Mouse (Mus musculus): ENCODE results near the gene Vmn1r6. TPM values are rescaled to one million over a fixed set of nuclear protein-coding genes. Genes with fewer than 3 reads are reported as not detected.

Vmn1r6 gene
- polyA plus RNA-seq (2021; fragmentation: Nextera tagmentation), result not detected in 2 replicates
- long read RNA-seq, experiment 1, result 0 reads
- long read RNA-seq, experiment 2, result 0 reads

GRCm38 (mm10) chr6:56996943-56997342 lies at the start of gene Vmn1r6:
TSS of gene Vmn1r6 (plus strand) at chr6:56997243.

DNA sequence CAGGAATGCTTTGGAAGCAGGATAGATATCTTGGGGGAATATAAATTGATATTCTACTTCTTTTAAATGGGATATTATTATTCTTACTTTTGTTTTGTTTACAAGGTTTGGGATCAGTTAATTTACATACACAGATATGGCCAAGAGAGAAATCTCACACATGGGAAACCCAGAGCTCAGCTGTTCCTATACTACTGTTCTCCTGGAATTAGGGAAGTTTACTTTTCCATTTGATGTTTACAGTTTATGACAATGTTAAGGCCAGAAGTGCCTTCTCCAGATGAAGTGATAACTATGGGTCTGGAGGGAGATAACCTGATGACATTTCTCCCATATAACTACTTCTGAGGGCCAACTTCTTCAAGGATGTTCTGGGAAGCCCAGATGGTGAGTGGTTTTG lies 27.1 kb upstream of the Vmn1r6 start, which contains the start of gene Vmn1r5:
Gene Vmn1r5, plus strand, starts transcription at position 301 of the 400 bp plus-strand sequence.

GRCm38 (mm10) chr6:57025224-57025623 lies 28.2 kb downstream of the Vmn1r6 start, which contains the start of gene Vmn1r7:
TSS of gene Vmn1r7 (minus strand) at chr6:57025324.

GRCm38 (mm10) chr6:57031984-57032383 lies 34.9 kb downstream of the Vmn1r6 start, which contains the start of gene Vmn1r8:
TSS of gene Vmn1r8 (plus strand) at chr6:57032284.

Other genes starting within 250 kb of the Vmn1r6 start
- 25.4 and 28.5 TPM in 2 replicates for gene Kbtbd2, start 199.4 kb upstream of the Vmn1r6 start, polyA plus RNA-seq (2021; fragmentation: Nextera tagmentation)
- gene Fkbp9, start 165.2 kb upstream of the Vmn1r6 start, polyA plus RNA-seq (2021; fragmentation: Nextera tagmentation), result 21.4 and 27.4 TPM in 2 replicates
- 116 and 128 TPM in 2 replicates for gene Nt5c3, start 73.3 kb upstream of the Vmn1r6 start, polyA plus RNA-seq (2021; fragmentation: Nextera tagmentation)
- gene Vmn1r4, start 73.2 kb upstream of the Vmn1r6 start, polyA plus RNA-seq (2021; fragmentation: Nextera tagmentation), result 0.09 and 0.29 TPM in 2 replicates
- gene Vmn1r5, start 27.0 kb upstream of the Vmn1r6 start, polyA plus RNA-seq (2021; fragmentation: Nextera tagmentation), result not detected in 2 replicates
- gene Vmn1r7, start 28.1 kb downstream of the Vmn1r6 start, polyA plus RNA-seq (2021; fragmentation: Nextera tagmentation), result not detected in 2 replicates
- not detected in 2 replicates for gene Vmn1r8, start 35.0 kb downstream of the Vmn1r6 start, polyA plus RNA-seq (2021; fragmentation: Nextera tagmentation)
- not detected in 2 replicates for gene Vmn1r9, start 69.5 kb downstream of the Vmn1r6 start, polyA plus RNA-seq (2021; fragmentation: Nextera tagmentation)
- gene Vmn1r10, start 112.2 kb downstream of the Vmn1r6 start, polyA plus RNA-seq (2021; fragmentation: Nextera tagmentation), result not detected in 2 replicates
- gene Vmn1r11, start 136.2 kb downstream of the Vmn1r6 start, polyA plus RNA-seq (2021; fragmentation: Nextera tagmentation), result not detected in 2 replicates
- not detected in 2 replicates for gene Vmn1r12, start 159.7 kb downstream of the Vmn1r6 start, polyA plus RNA-seq (2021; fragmentation: Nextera tagmentation)
- not detected in 2 replicates for gene Vmn1r13, start 206.0 kb downstream of the Vmn1r6 start, polyA plus RNA-seq (2021; fragmentation: Nextera tagmentation)
- gene Vmn1r14, start 234.4 kb downstream of the Vmn1r6 start, polyA plus RNA-seq (2021; fragmentation: Nextera tagmentation), result not detected in 2 replicates